Mouse (Mus musculus): ENCODE data around the gene Per1. TPM values are rescaled to one million over a fixed set of nuclear protein-coding genes. Genes with fewer than 3 reads are reported as not detected.

The Per1 gene
- polyA plus RNA-seq, 1 experiment from 2014 or later = 7.2 TPM

DNA sequence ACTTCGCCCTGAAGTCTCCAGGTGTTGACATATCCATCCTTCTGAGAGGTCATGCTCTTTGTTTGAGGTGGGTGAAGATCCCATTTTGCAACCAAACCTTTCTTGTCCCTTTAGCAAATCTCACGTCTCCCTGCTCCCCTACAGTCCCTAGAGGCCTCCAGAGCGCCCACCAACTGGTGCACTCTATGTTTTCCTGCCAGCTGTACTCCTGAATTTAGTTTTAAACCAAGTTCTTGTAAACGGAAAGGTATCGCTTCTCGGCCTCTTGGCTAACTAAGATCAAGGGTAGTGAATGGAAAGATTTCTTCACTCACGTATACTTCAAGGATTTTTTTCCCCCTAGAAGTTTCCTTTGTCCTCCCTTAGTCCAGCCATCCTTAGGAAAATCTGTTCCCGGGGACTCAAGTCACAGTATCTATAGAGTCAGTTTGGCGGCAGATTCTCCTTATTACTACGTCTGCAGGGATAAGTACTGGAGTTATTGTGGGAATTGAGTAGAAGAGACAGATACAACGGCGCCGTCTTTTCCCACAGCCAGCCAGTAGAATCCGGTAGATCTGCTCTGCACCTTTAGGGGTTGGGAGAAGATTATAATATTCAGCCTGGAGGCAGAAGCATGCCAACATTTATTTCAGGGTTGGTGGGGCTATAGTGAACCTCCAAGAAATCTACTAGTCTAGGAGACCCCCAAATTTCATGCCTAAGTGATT is 24.6 kb downstream of the Per1 start:
- H3K36me3 ChIP-seq = no peaks in the 10 kb centered on the region
- H3K4me2 ChIP-seq = peak overlapping the region; percentile 97
- H3K9me3 ChIP-seq = no peaks in the 10 kb centered on the region
- peaks cover 26% of the 10 kb centered on the region for H3K27me3 ChIP-seq
- H3K4me1 ChIP-seq (replicated peaks) = peaks cover 37% of the 10 kb centered on the region
- peak overlapping the region; percentile 81 for H3K4me3 ChIP-seq (replicated peaks)
- 21% methylated on average over 14 of the region's 14 CpGs for WGBS
- no peak overlapping the region for H3K9ac ChIP-seq (replicated peaks)
- no peak for ATAC-seq (ENCODE audit: insufficient number of reproducible peaks, insufficient read depth, low FRiP score, low TSS enrichment, low read depth)
- H3K27ac ChIP-seq = no peak overlapping the region

DNA sequence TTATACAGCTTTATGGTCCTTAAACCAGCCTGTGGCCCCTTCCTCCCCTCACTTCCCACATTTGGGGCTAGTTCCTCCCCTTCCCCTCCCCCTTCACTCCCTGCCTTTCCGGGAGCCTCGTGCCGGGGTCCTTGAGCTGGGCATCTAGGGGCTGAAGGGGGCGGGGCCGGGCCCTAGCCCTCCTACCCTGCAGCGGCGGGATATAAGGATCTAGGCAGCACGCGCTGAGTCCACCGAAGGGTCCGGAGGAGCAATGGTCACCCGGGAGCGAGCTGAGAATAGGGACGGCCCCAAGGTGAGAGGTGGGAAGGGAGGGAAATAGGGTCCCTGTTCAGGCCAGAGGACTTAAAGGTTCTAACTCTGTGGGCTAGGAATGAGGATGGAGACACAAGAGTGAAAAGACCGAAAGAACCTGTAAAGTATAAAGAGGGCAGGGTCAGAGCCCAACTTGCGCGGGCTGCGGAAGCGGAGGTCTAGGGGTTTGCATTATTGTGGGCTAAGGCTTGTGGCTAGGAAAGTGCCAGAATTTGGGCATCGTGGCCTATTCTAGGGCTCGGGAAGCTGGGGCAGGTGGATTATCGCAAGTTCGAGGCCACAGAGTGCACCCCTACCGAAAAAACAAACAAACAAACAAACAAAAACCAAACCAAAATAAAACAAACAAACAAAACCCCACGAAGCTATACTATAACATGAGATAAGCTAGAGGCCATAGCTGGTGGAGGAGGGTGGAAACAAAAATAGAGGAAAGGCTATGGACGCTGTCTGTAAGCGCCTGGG is 25.4 kb downstream of the Per1 start, which contains the start of gene Hes7:
TSS of gene Hes7 (plus strand) at position 184 of the 780 bp plus-strand sequence.
- H3K9me3 ChIP-seq = no peaks in the 10 kb centered on the region
- peak within 1 kb of the TSS; percentile 74 for H3K9ac ChIP-seq (replicated peaks)
- H3K4me2 ChIP-seq = peak within 1 kb of the TSS; percentile 97
- no peak for ATAC-seq (ENCODE audit: insufficient number of reproducible peaks, insufficient read depth, low FRiP score, low TSS enrichment, low read depth)
- peaks cover 26% of the 10 kb centered on the region for H3K27me3 ChIP-seq
- no peak within 1 kb of the TSS for H3K27ac ChIP-seq
- peak within 1 kb of the TSS; percentile 81 for H3K4me3 ChIP-seq (replicated peaks)
- 1% methylated on average over 27 of the region's 27 CpGs for WGBS
- H3K36me3 ChIP-seq = no peaks in the 10 kb centered on the region
- peaks cover 37% of the 10 kb centered on the region for H3K4me1 ChIP-seq (replicated peaks)

- peaks cover 20% of the 10 kb centered on the region for H3K27me3 ChIP-seq
- peak overlapping the region; percentile 74 for H3K9ac ChIP-seq (replicated peaks)
- peaks cover 43% of the 10 kb centered on the region for H3K4me1 ChIP-seq (replicated peaks)
- no peaks in the 10 kb centered on the region for H3K36me3 ChIP-seq
- WGBS = under 1% methylated on average over 33 of the region's 33 CpGs
- ATAC-seq (ENCODE audit: insufficient number of reproducible peaks, insufficient read depth, low FRiP score, low TSS enrichment, low read depth) = no peak
- peak overlapping the region; percentile 97 for H3K4me2 ChIP-seq
- no peaks in the 10 kb centered on the region for H3K9me3 ChIP-seq
- H3K27ac ChIP-seq = no peak overlapping the region
- peak overlapping the region; percentile 81 for H3K4me3 ChIP-seq (replicated peaks)
These were observed 26.2 kb downstream of the Per1 start for GRCm38 (mm10) chr11:69121001-69121740.

- H3K27me3 ChIP-seq = peaks cover 17% of the 10 kb centered on the region
- peaks cover 48% of the 10 kb centered on the region for H3K4me1 ChIP-seq (replicated peaks)
- peak overlapping the region; percentile 97 for H3K4me2 ChIP-seq
- H3K36me3 ChIP-seq = no peaks in the 10 kb centered on the region
- no peak for ATAC-seq (ENCODE audit: insufficient number of reproducible peaks, insufficient read depth, low FRiP score, low TSS enrichment, low read depth)
- under 1% methylated on average over 32 of the region's 32 CpGs for WGBS
- no peaks in the 10 kb centered on the region for H3K9me3 ChIP-seq
- H3K9ac ChIP-seq (replicated peaks) = peak overlapping the region; percentile 74
- H3K27ac ChIP-seq = peak overlapping the region; percentile 86
- H3K4me3 ChIP-seq (replicated peaks) = peak overlapping the region; percentile 81
These were observed 26.8 kb downstream of the Per1 start for GRCm38 (mm10) chr11:69121741-69122335.

- Histone ChIP-seq H3K27me3 (peaks cover 22% of the 10 kb centered on the region), H3K36me3 (no peaks in the 10 kb centered on the region), H3K4me1 (replicated peaks) (peaks cover 44% of the 10 kb centered on the region), H3K4me3 (replicated peaks) (peak within 1 kb of the TSS; percentile 81), H3K27ac (peak within 1 kb of the TSS; percentile 86), H3K4me2 (peak within 1 kb of the TSS; percentile 97), H3K9ac (replicated peaks) (peak within 1 kb of the TSS; percentile 74), H3K9me3 (no peaks in the 10 kb centered on the region)
- ATAC-seq (ENCODE audit: insufficient number of reproducible peaks, insufficient read depth, low FRiP score, low TSS enrichment, low read depth) = peak; percentile 66
- under 1% methylated on average over 65 of the region's 66 CpGs for WGBS
These were observed 27.4 kb downstream of the Per1 start, which contains the start of gene 9130213A22Rik for GRCm38 (mm10) chr11:69122336-69122951. 9130213A22Rik (minus strand) TSS chr11:69122589.

GRCm38 (mm10) chr11:69123056-69123692 is 28.2 kb downstream of the Per1 start:
- under 1% methylated on average over 29 of the region's 29 CpGs for WGBS
- Histone ChIP-seq H3K36me3 (no peaks in the 10 kb centered on the region), H3K4me3 (replicated peaks) (peak overlapping the region; percentile 81), H3K27me3 (peaks cover 26% of the 10 kb centered on the region), H3K9ac (replicated peaks) (peak overlapping the region; percentile 74), H3K4me1 (replicated peaks) (peaks cover 42% of the 10 kb centered on the region), H3K9me3 (no peaks in the 10 kb centered on the region), H3K27ac (peak overlapping the region; percentile 86), H3K4me2 (peak overlapping the region; percentile 97)
- ATAC-seq (ENCODE audit: insufficient number of reproducible peaks, insufficient read depth, low FRiP score, low TSS enrichment, low read depth) = peak; percentile 18

GRCm38 (mm10) chr11:69123693-69124497 is 28.9 kb downstream of the Per1 start:
- Histone ChIP-seq H3K4me3 (replicated peaks) (peak overlapping the region; percentile 81), H3K36me3 (no peaks in the 10 kb centered on the region), H3K4me2 (peak overlapping the region; percentile 97), H3K9ac (replicated peaks) (peak overlapping the region; percentile 53), H3K27me3 (peaks cover 26% of the 10 kb centered on the region), H3K9me3 (no peaks in the 10 kb centered on the region), H3K4me1 (replicated peaks) (peaks cover 40% of the 10 kb centered on the region), H3K27ac (peak overlapping the region; percentile 73)
- peak; percentile 50 for ATAC-seq (ENCODE audit: insufficient number of reproducible peaks, insufficient read depth, low FRiP score, low TSS enrichment, low read depth)
- WGBS = under 1% methylated on average over 31 of the region's 31 CpGs

DNA sequence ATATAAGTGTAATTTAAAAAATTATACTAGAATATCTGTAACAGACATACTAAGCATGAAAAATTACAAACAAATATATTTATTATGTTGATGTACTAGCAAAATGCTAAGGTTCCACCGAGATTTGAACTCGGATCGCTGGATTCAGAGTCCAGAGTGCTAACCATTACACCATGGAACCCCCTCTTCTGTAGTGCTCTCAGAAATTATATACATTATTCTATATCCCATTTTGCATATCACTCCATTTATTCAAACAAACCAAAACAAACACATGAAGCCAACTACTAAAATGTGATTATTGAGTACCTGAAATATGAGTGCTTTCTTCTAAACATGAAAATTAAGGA is 29.5 kb downstream of the Per1 start:
- no peak for ATAC-seq (ENCODE audit: insufficient number of reproducible peaks, insufficient read depth, low FRiP score, low TSS enrichment, low read depth)
- 0% methylated on average over 3 of the region's 3 CpGs for WGBS
- H3K4me3 ChIP-seq (replicated peaks) = peak overlapping the region; percentile 81; the same call in 1 of the 2 replicates
- peaks cover 26% of the 10 kb centered on the region for H3K27me3 ChIP-seq
- no peaks in the 10 kb centered on the region for H3K36me3 ChIP-seq
- 0 out of 2 replicates have a peak overlapping the region, but pooled peaks have one; percentile 97 for H3K4me2 ChIP-seq
- peaks cover 35% of the 10 kb centered on the region for H3K4me1 ChIP-seq (replicated peaks)
- no peak overlapping the region for H3K27ac ChIP-seq
- no peak overlapping the region for H3K9ac ChIP-seq (replicated peaks)
- no peaks in the 10 kb centered on the region for H3K9me3 ChIP-seq

DNA sequence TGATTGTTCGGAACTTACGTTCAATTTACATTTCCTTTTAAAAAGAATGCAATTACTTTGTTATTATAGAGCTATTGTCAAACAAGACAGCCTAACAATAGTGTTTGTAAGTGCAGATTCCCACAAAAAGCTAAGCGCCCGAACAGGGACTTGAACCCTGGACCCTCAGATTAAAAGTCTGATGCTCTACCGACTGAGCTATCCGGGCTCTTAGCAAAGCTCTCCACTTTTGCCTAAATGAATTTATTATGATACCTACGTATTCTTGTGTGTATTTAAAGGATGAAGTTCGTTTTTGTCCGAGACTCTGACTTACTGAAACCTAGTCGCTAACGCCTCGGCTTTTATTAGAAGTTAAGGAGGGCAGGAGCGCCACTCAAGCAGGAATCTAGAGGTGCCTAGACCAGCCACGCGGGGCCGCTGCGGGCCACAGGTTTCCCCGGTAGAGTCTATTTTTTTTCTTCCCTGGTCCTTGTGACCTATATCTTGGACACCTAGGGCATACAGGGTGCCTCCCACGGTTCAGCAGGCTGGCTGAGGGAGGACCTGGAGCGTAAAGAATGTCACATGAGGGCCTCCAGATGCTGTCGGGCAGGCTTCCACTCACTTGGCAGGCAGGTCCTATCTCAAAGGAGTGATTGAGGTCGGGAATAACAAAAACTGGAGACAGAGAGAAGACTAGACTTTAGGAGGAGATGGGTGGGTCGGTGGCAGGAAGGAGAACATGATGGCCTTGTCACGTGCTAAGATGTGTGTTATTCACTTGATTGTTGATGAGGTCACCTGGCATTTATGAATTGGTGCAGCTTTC is 30.2 kb downstream of the Per1 start:
- H3K36me3 ChIP-seq = no peaks in the 10 kb centered on the region
- H3K9ac ChIP-seq (replicated peaks) = peak overlapping the region; percentile 63
- ATAC-seq (ENCODE audit: insufficient number of reproducible peaks, insufficient read depth, low FRiP score, low TSS enrichment, low read depth) = peak; percentile 8; the same call in 1 of the 2 replicates
- WGBS = under 1% methylated on average over 24 of the region's 24 CpGs
- H3K4me2 ChIP-seq = peak overlapping the region; percentile 90
- H3K4me1 ChIP-seq (replicated peaks) = peaks cover 27% of the 10 kb centered on the region
- H3K9me3 ChIP-seq = no peaks in the 10 kb centered on the region
- H3K4me3 ChIP-seq (replicated peaks) = peak overlapping the region; percentile 58
- H3K27ac ChIP-seq = peak overlapping the region; percentile 50; the same call in 1 of the 2 replicates
- peaks cover 22% of the 10 kb centered on the region for H3K27me3 ChIP-seq

Data from limb, embryonic 12.5 days (tissue).